8 mouse cellular contexts compared by ENCODE assay signal in the genomic region with DNA sequence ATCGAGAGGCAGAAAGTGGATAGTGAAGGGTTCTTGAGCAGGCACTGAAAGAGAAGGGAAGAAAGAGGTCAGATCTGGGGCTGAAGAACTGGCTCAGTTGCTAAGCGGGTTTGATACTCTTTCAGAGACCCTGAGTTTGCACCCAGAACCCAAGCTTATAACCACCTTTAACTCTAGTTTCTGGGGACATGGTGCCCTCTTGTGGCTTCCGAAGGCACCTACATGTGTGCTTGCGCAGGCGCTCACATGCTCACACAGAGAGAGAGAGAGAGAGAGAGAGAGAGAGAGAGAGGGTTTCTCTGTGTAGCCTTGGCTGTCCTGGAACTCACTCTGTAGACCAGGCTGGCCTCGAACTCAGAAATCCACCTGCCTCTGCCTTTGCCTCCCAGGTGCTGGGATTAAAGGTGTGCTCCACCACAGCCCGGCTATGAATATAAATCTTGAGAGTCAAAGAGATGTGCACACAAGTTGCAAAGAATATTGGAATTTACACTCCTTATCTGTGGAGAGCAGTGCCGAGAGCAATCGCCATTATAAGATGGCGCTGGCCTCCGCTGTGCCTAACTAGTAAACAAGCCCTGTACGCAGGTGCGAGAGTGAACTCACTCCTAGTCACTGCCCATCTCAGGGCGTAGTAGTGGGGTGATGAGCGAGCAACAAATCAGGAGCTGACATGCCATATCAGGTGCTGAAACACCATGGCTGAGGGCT. TPM values are rescaled to one million over a fixed set of nuclear protein-coding genes. Genes with fewer than 3 reads are reported as not detected.
A peak's percentile ranks its signal among the peaks of the same experiment; 100 is the strongest.
DNase-seq lines count a peak whose midpoint lies in the region; ATAC-seq and TF ChIP-seq lines count a peak whose summit lies in the region.
"Not testable (repeated sequence)": the region's sequence is repeated elsewhere in the genome, so short reads cannot be mapped to it uniquely, and the experiment has no call there.

A gene (minus strand): TSS at position 18 of the 711 bp plus-strand sequence.

- not testable (repeated sequence) for H3K9ac ChIP-seq in hindbrain, postnatal 0 days (replicated peaks; ENCODE audit: low read length)

- H3K4me1 ChIP-seq in hindbrain, postnatal 0 days (ENCODE audit: insufficient read depth, low read length) = not testable (repeated sequence)
- peaks cover 26% of the 10 kb centered on the region for H3K4me1 ChIP-seq in limb, embryonic 10.5 days

- 69% methylated on average over 15 of the region's 15 CpGs for WGBS in hindbrain, postnatal 0 days
- 72% methylated on average over 15 of the region's 15 CpGs for WGBS in limb, embryonic 10.5 days

- not testable (repeated sequence) for H3K36me3 ChIP-seq in hindbrain, postnatal 0 days (ENCODE audit: insufficient read depth, low read length); limb, embryonic 10.5 days

- not testable (repeated sequence) for H3K4me3 ChIP-seq in hindbrain, postnatal 0 days (ENCODE audit: low read length); limb, embryonic 10.5 days

- TF ChIP-seq CTCF in hindbrain, postnatal 0 days (IDR thresholded peaks at IDR 0.05; ENCODE audit: low read depth) = peak; percentile 75

- DNase-seq in CD4-positive helper T cell, adult 2 months (ENCODE audit: low read depth, low spot score) = peak; percentile 81
- peak; percentile 54 for DNase-seq in adrenal gland, postnatal 10 days
- DNase-seq in embryo, embryonic 10.5 days (ENCODE audit: low spot score) = peak; percentile 88
- DNase-seq in hindbrain, postnatal 0 days (ENCODE audit: low spot score) = peak; percentile 80
- DNase-seq in limb, embryonic 10.5 days (ENCODE audit: low spot score) = peak; percentile 68
- peak; percentile 46 for DNase-seq in right cerebral cortex, postnatal 4 days

- H3K27ac ChIP-seq in hindbrain, postnatal 0 days; limb, embryonic 10.5 days: not testable (repeated sequence)

- not testable (repeated sequence) for H3K9me3 ChIP-seq in hindbrain, postnatal 0 days (ENCODE audit: low read length); limb, embryonic 10.5 days (replicated peaks)

- ATAC-seq in granulocyte monocyte progenitor cell, adult 5-6 weeks (replicated peaks; ENCODE audit: poor library complexity, severe bottlenecking) = peak; percentile 71
- ATAC-seq in hindbrain, postnatal 0 days = peak; percentile 18; the same call in 1 of the 2 replicates
- ATAC-seq in megakaryocyte, adult 5-6 weeks (ENCODE audit: poor library complexity, severe bottlenecking) = peak; percentile 64

- not testable (repeated sequence) for H3K27me3 ChIP-seq in hindbrain, postnatal 0 days (ENCODE audit: insufficient read depth, low read length)
- H3K27me3 ChIP-seq in limb, embryonic 10.5 days (ENCODE audit: low read depth, poor library complexity, severe bottlenecking) = peaks cover 60% of the 10 kb centered on the region

- not testable (repeated sequence) for H3K4me2 ChIP-seq in hindbrain, postnatal 0 days (ENCODE audit: low read depth, low read length)

RNA-seq across cellular contexts. Expression of the gene that starts here (rescaled TPM):
- total RNA-seq in adrenal gland, postnatal 10 days (2021) = 1 to 10 TPM in 1 of 2 experiments, under 1 TPM in 1; 0.78 to 1.3 TPM
- 17.0 TPM in 1 of 2 replicates, not detected in the other for total RNA-seq in granulocyte monocyte progenitor cell, adult 5-6 weeks (2014; fragmentation: Nextera tagmentation)
- 2.7 and 4.1 TPM in 2 replicates for total RNA-seq in granulocyte monocyte progenitor cell, adult 5-6 weeks (2017)
- 1.9 TPM in 1 of 2 replicates, not detected in the other for total RNA-seq in hindbrain, postnatal 0 days (2014; rRNA removed)
- 2.1 and 3.9 TPM in 2 replicates for polyA plus RNA-seq in hindbrain, postnatal 0 days (2015; fragmentation: Nextera tagmentation; extraction: Ambion mirVana)
- polyA plus RNA-seq in limb, embryonic 10.5 days (2016; fragmentation: Nextera tagmentation; extraction: Ambion mirVana) = 2.6 and 3.1 TPM in 2 replicates
- 5.1 and 8.8 TPM in 2 replicates for total RNA-seq in megakaryocyte, adult 5-6 weeks (2015)
- total RNA-seq in megakaryocyte, adult 5-6 weeks (2017) = 1.7 TPM in 1 of 2 replicates, not detected in the other

Comparison
In these comparisons a context has a peak if more than half of its experiments do, and no peak if none do; other contexts are left out.
1. ATAC-seq: peak in every context shown above with its lines; median percentile 71 in granulocyte monocyte progenitor cell, adult 5-6 weeks; 64 in megakaryocyte, adult 5-6 weeks; 18 in hindbrain, postnatal 0 days.